Mouse (Mus musculus) inflammation-experienced regulatory T-cells, adult 6 months (primary cell): ENCODE results near the gene Gsto1. TPM values are rescaled to one million over a fixed set of nuclear protein-coding genes. Genes with fewer than 3 reads are reported as not detected.

Experiments used
- polyA plus RNA-seq, 3 experiments: library from polyadenylated mRNA; unstranded; fragments of 100-300 nt; shearing (Covaris generic); gene quantifications; one replicate each; pipeline ENCODE4 v1.2.1; 2017

Gsto1 gene
- polyA plus RNA-seq, 3 experiments from 2014 or later, result 17.8 to 26.4 (median 19.5) TPM

Other genes starting within 250 kb of the Gsto1 start
- gene Col17a1, start 162.9 kb upstream of the Gsto1 start, polyA plus RNA-seq, result not detected
- 100 to 1,000 TPM; 140 to 178 (median 146) TPM for gene Sfr1, start 123.3 kb upstream of the Gsto1 start, polyA plus RNA-seq
- 1 to 10 TPM in 2 of 3 experiments, under 1 TPM in 1; 0.34 to 1.2 (median 1.1) TPM for gene Gsto2, start 10.6 kb downstream of the Gsto1 start, polyA plus RNA-seq
- under 1 TPM; 0.34 to 0.48 (median 0.38) TPM for gene Cfap43, start 64.3 kb downstream of the Gsto1 start, polyA plus RNA-seq
- 10 to 100 TPM in 1 of 3 experiments, 1 to 10 TPM in 2; 7.8 to 10.4 (median 8.0) TPM for gene Itprip, start 64.3 kb downstream of the Gsto1 start, polyA plus RNA-seq
- not detected for gene Cfap58, start 82.7 kb downstream of the Gsto1 start, polyA plus RNA-seq